Mouse (Mus musculus) E14TG2a.4 (cell line): ENCODE data around the gene Dock8.

Experiments used
- H3K27me3 ChIP-seq: 2 replicates; pipeline ENCODE4 v1.6.1; 2014; ENCODE audit warnings: low read length, control low read depth; ENCODE audit not compliant: insufficient read depth
- H3K36me3 ChIP-seq: 2 replicates; pipeline ENCODE4 v1.6.1; 2014; ENCODE audit warnings: low read length, control low read depth; ENCODE audit not compliant: insufficient read depth
- H3K4me1 ChIP-seq: replicated peaks from 2 replicates; pipeline ENCODE4 v1.6.1; 2014; ENCODE audit warnings: low read depth, low read length, control low read depth
- H3K4me3 ChIP-seq: replicated peaks from 2 replicates; pipeline ENCODE4 v1.5.1; 2014; ENCODE audit warnings: mild to moderate bottlenecking, low read length
- H3K9me3 ChIP-seq: 2 replicates; pipeline ENCODE4 v1.6.1; 2014; ENCODE audit warnings: low read length, control low read depth
- CTCF ChIP-seq: conservative IDR thresholded peaks from 2 replicates; pipeline ENCODE4 v1.5.1; 2014; ENCODE audit warnings: low read length
- NANOG ChIP-seq: IDR thresholded peaks from 2 replicates; pipeline ENCODE4 v1.6.1; 2014; ENCODE audit warnings: borderline replicate concordance, low read length, mixed read lengths
- POU5F1 ChIP-seq: IDR thresholded peaks from 2 replicates; pipeline ENCODE4 v1.6.1; 2014; ENCODE audit warnings: low read length, borderline replicate concordance

Dock8 gene

GRCm38 (mm10) chr19:25132322-25132721, 133.0 kb downstream of the Dock8 start:
- no peak overlapping the region for H3K4me3 ChIP-seq
- H3K9me3 ChIP-seq: no peaks in the 10 kb centered on the region
- TF ChIP-seq CTCF (peak; percentile 67), POU5F1 (no peak)
- peaks cover 3% of the 10 kb centered on the region; the same call in 1 of the 2 replicates for H3K4me1 ChIP-seq
- no peaks in the 10 kb centered on the region; the same call in 1 of the 2 replicates for H3K27me3 ChIP-seq
- no peaks in the 10 kb centered on the region for H3K36me3 ChIP-seq

GRCm38 (mm10) chr19:25133959-25134358, 134.6 kb downstream of the Dock8 start:
- H3K4me1 ChIP-seq: no peaks in the 10 kb centered on the region
- peaks cover under 1% of the 10 kb centered on the region; the same call in 1 of the 2 replicates for H3K27me3 ChIP-seq
- H3K9me3 ChIP-seq: no peaks in the 10 kb centered on the region
- no peaks in the 10 kb centered on the region for H3K36me3 ChIP-seq
- no peak overlapping the region for H3K4me3 ChIP-seq
- TF ChIP-seq POU5F1: no peak
- TF ChIP-seq NANOG: no peak
- TF ChIP-seq CTCF: no peak

- H3K9me3 ChIP-seq: no peaks in the 10 kb centered on the region
- H3K36me3 ChIP-seq: no peaks in the 10 kb centered on the region
- no peak overlapping the region for H3K4me3 ChIP-seq
- peaks cover 8% of the 10 kb centered on the region; the same call in 1 of the 2 replicates for H3K27me3 ChIP-seq
- no peak for TF ChIP-seq NANOG
- TF ChIP-seq CTCF: no peak
- TF ChIP-seq POU5F1: no peak
- H3K4me1 ChIP-seq: no peaks in the 10 kb centered on the region
Observed at GRCm38 (mm10) chr19:25136171-25136570, 136.8 kb downstream of the Dock8 start.

GRCm38 (mm10) chr19:25137907-25138820, 138.8 kb downstream of the Dock8 start:
- no peaks in the 10 kb centered on the region for H3K36me3 ChIP-seq
- H3K4me3 ChIP-seq: no peak overlapping the region
- no peaks in the 10 kb centered on the region for H3K9me3 ChIP-seq
- TF ChIP-seq POU5F1: no peak
- no peak for TF ChIP-seq CTCF
- TF ChIP-seq NANOG: no peak
- no peaks in the 10 kb centered on the region; the same call in 1 of the 2 replicates for H3K4me1 ChIP-seq
- H3K27me3 ChIP-seq: peaks cover 8% of the 10 kb centered on the region; the same call in 1 of the 2 replicates

- no peak for TF ChIP-seq POU5F1
- TF ChIP-seq CTCF: no peak
- TF ChIP-seq NANOG: no peak
- no peak overlapping the region for H3K4me3 ChIP-seq
- peaks cover 4% of the 10 kb centered on the region; the same call in 1 of the 2 replicates for H3K27me3 ChIP-seq
- peaks cover 7% of the 10 kb centered on the region for H3K4me1 ChIP-seq
- no peaks in the 10 kb centered on the region for H3K9me3 ChIP-seq
- no peaks in the 10 kb centered on the region for H3K36me3 ChIP-seq
Observed at GRCm38 (mm10) chr19:25144110-25145028, 145.0 kb downstream of the Dock8 start.

GRCm38 (mm10) chr19:25145116-25145515, 145.8 kb downstream of the Dock8 start:
- H3K4me3 ChIP-seq: no peak overlapping the region
- TF ChIP-seq CTCF (no peak), POU5F1 (no peak), NANOG (no peak)
- H3K4me1 ChIP-seq: peaks cover 7% of the 10 kb centered on the region
- H3K27me3 ChIP-seq: no peaks in the 10 kb centered on the region
- no peaks in the 10 kb centered on the region for H3K36me3 ChIP-seq
- no peaks in the 10 kb centered on the region for H3K9me3 ChIP-seq

GRCm38 (mm10) chr19:25146122-25146521, 146.8 kb downstream of the Dock8 start:
- no peaks in the 10 kb centered on the region for H3K27me3 ChIP-seq
- H3K4me3 ChIP-seq: no peak overlapping the region
- TF ChIP-seq CTCF (no peak), NANOG (no peak), POU5F1 (no peak)
- no peaks in the 10 kb centered on the region for H3K36me3 ChIP-seq
- no peaks in the 10 kb centered on the region for H3K9me3 ChIP-seq
- H3K4me1 ChIP-seq: peaks cover 7% of the 10 kb centered on the region

- TF ChIP-seq CTCF: no peak
- TF ChIP-seq POU5F1: no peak
- TF ChIP-seq NANOG: no peak
- H3K36me3 ChIP-seq: no peaks in the 10 kb centered on the region
- no peak overlapping the region for H3K4me3 ChIP-seq
- no peaks in the 10 kb centered on the region for H3K27me3 ChIP-seq
- peaks cover 7% of the 10 kb centered on the region for H3K4me1 ChIP-seq
- H3K9me3 ChIP-seq: no peaks in the 10 kb centered on the region
Observed at GRCm38 (mm10) chr19:25149788-25150187, 150.5 kb downstream of the Dock8 start.
